In genomic region chr5:50937570-50937969, GRCm38 (mm10) we compare ENCODE assay signal across 26 mouse cellular contexts.
"Had no signal": no experiment of that assay in that cellular context is flagged by ENCODE, and none has a peak within 500 bp of the region (broad histone marks: within the 10 kb centered on the region; RNA-seq: fewer than 3 reads in every experiment).

No protein-coding gene starts in this region.

- DNase-seq: cerebellum, postnatal 10 days; cerebellum, postnatal 14 days; cerebellum, postnatal 25 days; cerebellum, postnatal 36 days; embryo, embryonic 11 days; forebrain, postnatal 0 days; gastrocnemius, adult 2 months; gastrocnemius, postnatal 10 days; gastrocnemius, postnatal 14 days; gastrocnemius, postnatal 25 days; gastrocnemius, postnatal 36 days; heart, adult 11 months; heart, adult 18-20 months; heart, adult 2 months had no signal

- H3K9me3 ChIP-seq: embryonic facial prominence, embryonic 10.5 days; embryonic facial prominence, embryonic 12.5 days; embryonic facial prominence, embryonic 13.5 days; embryonic facial prominence, embryonic 15.5 days; forebrain, embryonic 10.5 days; forebrain, embryonic 12.5 days; forebrain, embryonic 13.5 days; forebrain, embryonic 15.5 days; heart, embryonic 10.5 days had no signal

- H3K27me3 ChIP-seq: embryonic facial prominence, embryonic 12.5 days; embryonic facial prominence, embryonic 13.5 days; embryonic facial prominence, embryonic 15.5 days; forebrain, embryonic 12.5 days; forebrain, embryonic 13.5 days; forebrain, embryonic 15.5 days had no signal

- ATAC-seq: forebrain, embryonic 13.5 days; forebrain, embryonic 14.5 days; forebrain, embryonic 15.5 days; forebrain, embryonic 16.5 days; forebrain, postnatal 0 days had no signal

- H3K9ac ChIP-seq: embryonic facial prominence, embryonic 12.5 days; embryonic facial prominence, embryonic 13.5 days; embryonic facial prominence, embryonic 15.5 days; forebrain, embryonic 12.5 days; forebrain, embryonic 13.5 days; forebrain, embryonic 15.5 days; forebrain, postnatal 0 days had no signal

- H3K4me3 ChIP-seq: embryonic facial prominence, embryonic 10.5 days; embryonic facial prominence, embryonic 12.5 days; embryonic facial prominence, embryonic 13.5 days; embryonic facial prominence, embryonic 15.5 days; erythroblast, embryonic 14.5 days; forebrain, embryonic 10.5 days; forebrain, embryonic 12.5 days; forebrain, embryonic 13.5 days; forebrain, embryonic 15.5 days; gastrocnemius, adult 2 months; heart, adult 2 months; heart, embryonic 10.5 days had no signal

- H3K4me1 ChIP-seq: embryonic facial prominence, embryonic 10.5 days; embryonic facial prominence, embryonic 12.5 days; embryonic facial prominence, embryonic 13.5 days; embryonic facial prominence, embryonic 15.5 days; forebrain, embryonic 10.5 days; forebrain, embryonic 12.5 days; forebrain, embryonic 13.5 days; forebrain, embryonic 15.5 days; heart, embryonic 10.5 days had no signal

- H3K27ac ChIP-seq: embryonic facial prominence, embryonic 10.5 days; embryonic facial prominence, embryonic 12.5 days; embryonic facial prominence, embryonic 13.5 days; embryonic facial prominence, embryonic 15.5 days; forebrain, embryonic 10.5 days; forebrain, embryonic 12.5 days; forebrain, embryonic 13.5 days; forebrain, embryonic 15.5 days; gastrocnemius, adult 2 months; heart, adult 2 months; heart, embryonic 10.5 days had no signal

- H3K4me2 ChIP-seq: embryonic facial prominence, embryonic 12.5 days; embryonic facial prominence, embryonic 13.5 days; embryonic facial prominence, embryonic 15.5 days; forebrain, embryonic 12.5 days; forebrain, embryonic 13.5 days; forebrain, embryonic 15.5 days had no signal

- H3K36me3 ChIP-seq: embryonic facial prominence, embryonic 10.5 days; embryonic facial prominence, embryonic 12.5 days; embryonic facial prominence, embryonic 13.5 days; embryonic facial prominence, embryonic 15.5 days; forebrain, embryonic 10.5 days; forebrain, embryonic 12.5 days; forebrain, embryonic 15.5 days; heart, embryonic 10.5 days had no signal
